Mouse (Mus musculus): ENCODE results near the gene Castor2.

- TF ChIP-seq POLR2A (IDR thresholded peaks at IDR 0.05; ENCODE audit: insufficient read depth, low read depth, low read length), result no peak
- no peak for TF ChIP-seq CTCF (IDR thresholded peaks at IDR 0.05; ENCODE audit: insufficient read depth, low read depth, low read length)
Observed at GRCm38 (mm10) chr5:134063362-134064064, 36.0 kb upstream of the Castor2 start.

All from olfactory bulb, adult 2 months (tissue).